Mouse (Mus musculus) myocyte (in vitro differentiated cells): ENCODE results near the gene Amer2.

Source experiments
- CEBPB ChIP-seq: IDR thresholded peaks from 2 replicates; pipeline ENCODE4 v1.6.1; 2011; ENCODE audit warnings: mild to moderate bottlenecking, moderate library complexity; ENCODE audit not compliant: poor library complexity, insufficient read depth, severe bottlenecking
- E2F4 ChIP-seq: IDR thresholded peaks from one replicate; pipeline ENCODE4 v1.6.1; 2011; ENCODE audit warnings: mild to moderate bottlenecking, control low read depth, moderate library complexity; ENCODE audit not compliant: insufficient read depth
- MAX ChIP-seq: IDR thresholded peaks from one replicate; pipeline ENCODE4 v1.6.1; 2011; ENCODE audit warnings: low read depth, mild to moderate bottlenecking, control low read depth
- MYOD1 ChIP-seq, 3 experiments: IDR thresholded peaks; one replicate each; pipeline ENCODE4 v1.6.1; 2011; ENCODE audit warnings: control low read depth in 2 of 3, low read depth in 2 of 3, mild to moderate bottlenecking in 2 of 3, moderate library complexity in 1 of 3; ENCODE audit not compliant: insufficient read length in 2 of 3, control insufficient read depth in 1 of 3
- MYOG ChIP-seq, 3 experiments: IDR thresholded peaks; one replicate each; pipeline ENCODE4 v1.6.1; 2011; ENCODE audit warnings: control low read depth in 2 of 3, low read depth in 2 of 3, mild to moderate bottlenecking in 2 of 3; ENCODE audit not compliant: insufficient read length in 2 of 3, control insufficient read depth in 1 of 3, insufficient read depth in 1 of 3
- POLR2A ChIP-seq: IDR thresholded peaks from one replicate; pipeline ENCODE4 v1.6.1; 2011; ENCODE audit warnings: low read depth, mild to moderate bottlenecking, control low read depth, moderate library complexity; ENCODE audit not compliant: insufficient read length
- POLR2AphosphoS2 ChIP-seq: IDR thresholded peaks from one replicate; pipeline ENCODE4 v1.6.1; 2011; ENCODE audit warnings: low read depth, control low read depth; ENCODE audit not compliant: insufficient read length
- REST ChIP-seq: IDR thresholded peaks from one replicate; pipeline ENCODE4 v1.6.1; 2011; ENCODE audit warnings: mild to moderate bottlenecking, control low read depth, moderate library complexity; ENCODE audit not compliant: insufficient read depth, insufficient read length
- SRF ChIP-seq: IDR thresholded peaks from one replicate; pipeline ENCODE4 v1.6.1; 2011; ENCODE audit warnings: low read depth; ENCODE audit not compliant: control insufficient read depth, insufficient read length
- TCF12 ChIP-seq: IDR thresholded peaks from one replicate; pipeline ENCODE4 v1.6.1; 2011; ENCODE audit warnings: mild to moderate bottlenecking, control low read depth; ENCODE audit not compliant: poor library complexity, insufficient read depth, severe bottlenecking
- TCF3 ChIP-seq: IDR thresholded peaks from one replicate; pipeline ENCODE4 v1.6.1; 2011; ENCODE audit warnings: low read depth, control low read depth; ENCODE audit not compliant: insufficient read length
- USF1 ChIP-seq: IDR thresholded peaks from one replicate; pipeline ENCODE4 v1.6.1; 2011; ENCODE audit warnings: low read depth, mild to moderate bottlenecking, control low read depth, moderate library complexity

DNA sequence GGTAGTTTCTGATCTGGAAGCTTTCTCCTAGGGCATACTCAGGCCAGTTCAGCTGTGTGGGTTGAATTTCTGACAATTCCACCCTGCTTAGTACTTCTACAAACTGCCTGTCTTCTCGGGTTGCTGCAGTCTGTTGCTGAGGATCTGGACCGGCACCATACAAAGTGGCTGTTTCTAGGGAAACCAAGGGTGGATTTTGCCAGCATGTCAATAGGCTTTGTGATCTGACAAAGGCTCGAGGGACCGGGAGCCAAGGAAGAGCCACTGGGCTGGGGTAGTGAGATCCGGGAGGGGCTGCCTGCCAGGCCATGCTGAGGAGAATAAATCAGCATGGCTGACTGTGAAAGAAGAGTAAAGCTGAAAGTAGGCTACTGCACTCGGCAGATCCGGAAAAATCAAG lies 25.8 kb downstream of the Amer2 start:
- TF ChIP-seq POLR2A: no peak
- no peak for TF ChIP-seq USF1
- no peak for TF ChIP-seq MAX
- no peak for TF ChIP-seq E2F4
- TF ChIP-seq TCF3: no peak
- no peak for TF ChIP-seq POLR2AphosphoS2
- TF ChIP-seq MYOG (IDR thresholded peaks at IDR 0.05; ENCODE audit: control insufficient read depth in 1 of 3, insufficient read depth in 1 of 3, insufficient read length in 2 of 3, low read depth in 2 of 3): no peak
- TF ChIP-seq MYOD1 (IDR thresholded peaks at IDR 0.05; ENCODE audit: control insufficient read depth in 1 of 3, insufficient read length in 2 of 3, low read depth in 2 of 3): no peak
- TF ChIP-seq CEBPB: no peak
- TF ChIP-seq TCF12: no peak
- TF ChIP-seq REST: no peak
- TF ChIP-seq SRF: no peak
